Mouse (Mus musculus) myocyte (in vitro differentiated cells): ENCODE results near the gene Cd9. TPM values are rescaled to one million over a fixed set of nuclear protein-coding genes. Genes with fewer than 3 reads are reported as not detected.
A peak's percentile ranks its signal among the peaks of the same experiment; 100 is the strongest.

ENCODE experiments used
- H3K27me3 ChIP-seq: one replicate; pipeline ENCODE4 v1.6.1; 2011; ENCODE audit not compliant: control insufficient read depth, insufficient read depth, insufficient read length
- H3K36me3 ChIP-seq: one replicate; pipeline ENCODE4 v1.6.1; 2011; ENCODE audit not compliant: control insufficient read depth, insufficient read depth
- H3K4me2 ChIP-seq: one replicate; pipeline ENCODE4 v1.6.1; 2011; ENCODE audit warnings: low read depth, control low read depth
- H3K4me3 ChIP-seq: one replicate; pipeline ENCODE4 v1.5.1; 2011; ENCODE audit warnings: mild to moderate bottlenecking, control low read depth, moderate library complexity
- H3K79me2 ChIP-seq: one replicate; pipeline ENCODE4 v1.6.1; 2011; ENCODE audit not compliant: control insufficient read depth, insufficient read depth
- H3ac ChIP-seq: one replicate; pipeline ENCODE4 v1.6.1; 2011; ENCODE audit not compliant: control insufficient read depth, insufficient read length
- CEBPB ChIP-seq: IDR thresholded peaks from 2 replicates; pipeline ENCODE4 v1.6.1; 2011; ENCODE audit warnings: mild to moderate bottlenecking, moderate library complexity; ENCODE audit not compliant: poor library complexity, insufficient read depth, severe bottlenecking
- E2F4 ChIP-seq: IDR thresholded peaks from one replicate; pipeline ENCODE4 v1.6.1; 2011; ENCODE audit warnings: mild to moderate bottlenecking, control low read depth, moderate library complexity; ENCODE audit not compliant: insufficient read depth
- MAX ChIP-seq: IDR thresholded peaks from one replicate; pipeline ENCODE4 v1.6.1; 2011; ENCODE audit warnings: low read depth, mild to moderate bottlenecking, control low read depth
- MYOD1 ChIP-seq, 3 experiments: IDR thresholded peaks; one replicate each; pipeline ENCODE4 v1.6.1; 2011; ENCODE audit warnings: control low read depth in 2 of 3, low read depth in 2 of 3, mild to moderate bottlenecking in 2 of 3, moderate library complexity in 1 of 3; ENCODE audit not compliant: insufficient read length in 2 of 3, control insufficient read depth in 1 of 3
- MYOG ChIP-seq, 3 experiments: IDR thresholded peaks; one replicate each; pipeline ENCODE4 v1.6.1; 2011; ENCODE audit warnings: control low read depth in 2 of 3, low read depth in 2 of 3, mild to moderate bottlenecking in 2 of 3; ENCODE audit not compliant: insufficient read length in 2 of 3, control insufficient read depth in 1 of 3, insufficient read depth in 1 of 3
- POLR2A ChIP-seq: IDR thresholded peaks from one replicate; pipeline ENCODE4 v1.6.1; 2011; ENCODE audit warnings: low read depth, mild to moderate bottlenecking, control low read depth, moderate library complexity; ENCODE audit not compliant: insufficient read length
- POLR2AphosphoS2 ChIP-seq: IDR thresholded peaks from one replicate; pipeline ENCODE4 v1.6.1; 2011; ENCODE audit warnings: low read depth, control low read depth; ENCODE audit not compliant: insufficient read length
- REST ChIP-seq: IDR thresholded peaks from one replicate; pipeline ENCODE4 v1.6.1; 2011; ENCODE audit warnings: mild to moderate bottlenecking, control low read depth, moderate library complexity; ENCODE audit not compliant: insufficient read depth, insufficient read length
- SRF ChIP-seq: IDR thresholded peaks from one replicate; pipeline ENCODE4 v1.6.1; 2011; ENCODE audit warnings: low read depth; ENCODE audit not compliant: control insufficient read depth, insufficient read length
- TCF12 ChIP-seq: IDR thresholded peaks from one replicate; pipeline ENCODE4 v1.6.1; 2011; ENCODE audit warnings: mild to moderate bottlenecking, control low read depth; ENCODE audit not compliant: poor library complexity, insufficient read depth, severe bottlenecking
- TCF3 ChIP-seq: IDR thresholded peaks from one replicate; pipeline ENCODE4 v1.6.1; 2011; ENCODE audit warnings: low read depth, control low read depth; ENCODE audit not compliant: insufficient read length
- USF1 ChIP-seq: IDR thresholded peaks from one replicate; pipeline ENCODE4 v1.6.1; 2011; ENCODE audit warnings: low read depth, mild to moderate bottlenecking, control low read depth, moderate library complexity
- polyA plus RNA-seq: library from polyadenylated mRNA; unstranded; fragments of >200 nt; fragmentation: generic; extraction: Trizol; gene quantifications from one replicate; pipeline ENCODE4 v1.2.1, GENCODE M21; 2012; ENCODE audit warnings: missing spikeins

The Cd9 gene
- polyA plus RNA-seq, 1 experiment = 216 TPM

- H3K79me2 ChIP-seq = peaks cover 65% of the 10 kb centered on the region
- TF ChIP-seq POLR2AphosphoS2 = no peak
- no peak for TF ChIP-seq CEBPB
- no peak for TF ChIP-seq SRF
- TF ChIP-seq E2F4 = no peak
- no peak for TF ChIP-seq MYOD1 (IDR thresholded peaks at IDR 0.05; ENCODE audit: control insufficient read depth in 1 of 3, insufficient read length in 2 of 3, low read depth in 2 of 3)
- no peak for TF ChIP-seq MYOG (IDR thresholded peaks at IDR 0.05; ENCODE audit: control insufficient read depth in 1 of 3, insufficient read depth in 1 of 3, insufficient read length in 2 of 3, low read depth in 2 of 3)
- no peak for TF ChIP-seq POLR2A
- TF ChIP-seq TCF12 = no peak
- TF ChIP-seq TCF3 = no peak
- no peak for TF ChIP-seq REST
- TF ChIP-seq USF1 = no peak
- TF ChIP-seq MAX = no peak
- H3ac ChIP-seq = no peak overlapping the region
- peak overlapping the region; percentile 83 for H3K4me2 ChIP-seq
- no peaks in the 10 kb centered on the region for H3K27me3 ChIP-seq
- no peaks in the 10 kb centered on the region for H3K36me3 ChIP-seq
- H3K4me3 ChIP-seq = peak overlapping the region; percentile 83
Measured at GRCm38 (mm10) chr6:125492664-125493063, 1.9 kb downstream of the Cd9 start.

GRCm38 (mm10) chr6:125492033-125492432 lies 2.6 kb downstream of the Cd9 start:
- H3K27me3 ChIP-seq = no peaks in the 10 kb centered on the region
- TF ChIP-seq CEBPB (no peak), MYOG (IDR thresholded peaks at IDR 0.05; ENCODE audit: control insufficient read depth in 1 of 3, insufficient read depth in 1 of 3, insufficient read length in 2 of 3, low read depth in 2 of 3) (peak in 2 of 3 experiments; percentile 32 to 63), MAX (no peak), MYOD1 (IDR thresholded peaks at IDR 0.05; ENCODE audit: control insufficient read depth in 1 of 3, insufficient read length in 2 of 3, low read depth in 2 of 3) (peak in 1 of 3 experiments; percentile 68)
- H3K4me3 ChIP-seq = peak overlapping the region; percentile 83
- peak overlapping the region; percentile 83 for H3K4me2 ChIP-seq
- no peak overlapping the region for H3ac ChIP-seq
- H3K79me2 ChIP-seq = peaks cover 70% of the 10 kb centered on the region
- H3K36me3 ChIP-seq = no peaks in the 10 kb centered on the region

DNA sequence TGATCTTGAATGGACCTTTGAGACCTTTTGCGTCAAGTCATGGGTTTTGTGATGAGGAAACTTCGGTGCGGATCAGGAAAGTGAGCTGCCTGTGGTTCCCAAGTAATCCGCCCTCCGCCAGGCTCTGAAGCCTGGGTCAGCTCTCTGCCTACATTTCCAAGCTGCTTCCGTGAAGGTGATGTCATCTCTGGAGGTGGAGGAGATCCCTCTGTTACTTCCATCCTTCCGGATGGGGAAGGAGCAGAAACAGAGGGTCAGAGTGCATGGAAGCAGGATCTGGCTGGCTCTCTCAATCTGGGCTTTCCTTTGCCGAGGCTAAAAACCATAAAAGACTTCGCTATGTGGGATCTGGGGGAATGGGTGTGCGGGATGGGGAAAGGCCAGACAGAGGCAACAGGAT lies 3.2 kb downstream of the Cd9 start:
- Histone ChIP-seq H3K79me2 (peaks cover 76% of the 10 kb centered on the region), H3K4me3 (peak overlapping the region; percentile 83), H3ac (no peak overlapping the region), H3K27me3 (no peaks in the 10 kb centered on the region), H3K4me2 (peak overlapping the region; percentile 83), H3K36me3 (no peaks in the 10 kb centered on the region)
- TF ChIP-seq POLR2AphosphoS2 (no peak), POLR2A (no peak), MYOD1 (IDR thresholded peaks at IDR 0.05; ENCODE audit: control insufficient read depth in 1 of 3, insufficient read length in 2 of 3, low read depth in 2 of 3) (no peak)

- TF ChIP-seq TCF3 (no peak), TCF12 (no peak), SRF (peak; percentile 82), REST (no peak), POLR2AphosphoS2 (no peak), CEBPB (no peak), MAX (no peak)
- H3K36me3 ChIP-seq = no peaks in the 10 kb centered on the region
- H3K4me2 ChIP-seq = peak overlapping the region; percentile 42
- no peaks in the 10 kb centered on the region for H3K27me3 ChIP-seq
- H3K4me3 ChIP-seq = no peak overlapping the region
- H3K79me2 ChIP-seq = peaks cover 90% of the 10 kb centered on the region
- no peak overlapping the region for H3ac ChIP-seq
Measured at GRCm38 (mm10) chr6:125489881-125490559, 4.6 kb downstream of the Cd9 start.

GRCm38 (mm10) chr6:125485589-125485988 lies 9.0 kb downstream of the Cd9 start:
- Histone ChIP-seq H3K27me3 (no peaks in the 10 kb centered on the region), H3K4me3 (no peak overlapping the region), H3K79me2 (peaks cover 69% of the 10 kb centered on the region), H3K36me3 (no peaks in the 10 kb centered on the region), H3ac (no peak overlapping the region), H3K4me2 (no peak overlapping the region)
- TF ChIP-seq SRF (no peak), POLR2AphosphoS2 (no peak), MYOD1 (IDR thresholded peaks at IDR 0.05; ENCODE audit: control insufficient read depth in 1 of 3, insufficient read length in 2 of 3, low read depth in 2 of 3) (peak in 1 of 3 experiments; percentile 8), TCF12 (no peak), E2F4 (no peak), CEBPB (no peak), MAX (no peak), POLR2A (no peak), USF1 (no peak), MYOG (IDR thresholded peaks at IDR 0.05; ENCODE audit: control insufficient read depth in 1 of 3, insufficient read depth in 1 of 3, insufficient read length in 2 of 3, low read depth in 2 of 3) (peak in 1 of 3 experiments; percentile 43), REST (no peak), TCF3 (no peak)
